Mouse (Mus musculus): ENCODE results near the gene Zbtb24. TPM values are rescaled to one million over a fixed set of nuclear protein-coding genes. Genes with fewer than 3 reads are reported as not detected.
"Not testable (repeated sequence)": the region's sequence is repeated elsewhere in the genome, so short reads cannot be mapped to it uniquely, and the experiment has no call there.

Gene Zbtb24
- polyA plus RNA-seq, 1 experiment from 2014 or later: 16.9 TPM

- not testable (repeated sequence) for H3K4me2 ChIP-seq (ENCODE audit: low read depth, low read length); H3K27me3 ChIP-seq (ENCODE audit: control insufficient read depth, insufficient read depth, low read length); H3K9me3 ChIP-seq (ENCODE audit: control insufficient read depth, low read length); H3K4me1 ChIP-seq (ENCODE audit: control insufficient read depth, insufficient read depth, low read length); H3K27ac ChIP-seq (ENCODE audit: low read depth, low read length); H3K4me3 ChIP-seq (ENCODE audit: low read depth, low read length); H3K36me3 ChIP-seq (ENCODE audit: control insufficient read depth, insufficient read depth, low read length); H3K9ac ChIP-seq (replicated peaks; ENCODE audit: low read depth, low read length)
- WGBS: 3% methylated on average over 3 of the region's 3 CpGs
- ATAC-seq (ENCODE audit: low read depth): peak; percentile 80
Measured at GRCm38 (mm10) chr10:41505446-41505845, 55.3 kb downstream of the Zbtb24 start.

- ATAC-seq (ENCODE audit: low read depth): no peak
- H3K27ac ChIP-seq (ENCODE audit: low read depth, low read length): no peak overlapping the region
- no peaks in the 10 kb centered on the region for H3K4me1 ChIP-seq (ENCODE audit: control insufficient read depth, insufficient read depth, low read length)
- whole genome bisulfite sequencing: 47% methylated on average over 2 of the region's 2 CpGs
- H3K4me2 ChIP-seq (ENCODE audit: low read depth, low read length): no peak overlapping the region
- no peaks in the 10 kb centered on the region for H3K9me3 ChIP-seq (ENCODE audit: control insufficient read depth, low read length)
- H3K9ac ChIP-seq (replicated peaks; ENCODE audit: low read depth, low read length): no peak overlapping the region
- no peaks in the 10 kb centered on the region for H3K27me3 ChIP-seq (ENCODE audit: control insufficient read depth, insufficient read depth, low read length)
- no peak overlapping the region for H3K4me3 ChIP-seq (ENCODE audit: low read depth, low read length)
- H3K36me3 ChIP-seq (ENCODE audit: control insufficient read depth, insufficient read depth, low read length): no peaks in the 10 kb centered on the region
Measured at GRCm38 (mm10) chr10:41509160-41509559, 59.0 kb downstream of the Zbtb24 start.

- Histone ChIP-seq H3K4me1 (ENCODE audit: control insufficient read depth, insufficient read depth, low read length) (peaks cover 3% of the 10 kb centered on the region; the same call in 1 of the 2 replicates), H3K27ac (ENCODE audit: low read depth, low read length) (no peak overlapping the region), H3K9me3 (ENCODE audit: control insufficient read depth, low read length) (no peaks in the 10 kb centered on the region), H3K4me3 (ENCODE audit: low read depth, low read length) (no peak overlapping the region), H3K4me2 (ENCODE audit: low read depth, low read length) (no peak overlapping the region), H3K9ac (replicated peaks; ENCODE audit: low read depth, low read length) (no peak overlapping the region), H3K27me3 (ENCODE audit: control insufficient read depth, insufficient read depth, low read length) (no peaks in the 10 kb centered on the region), H3K36me3 (ENCODE audit: control insufficient read depth, insufficient read depth, low read length) (no peaks in the 10 kb centered on the region)
- no peak for ATAC-seq (ENCODE audit: low read depth)
- WGBS: 77% methylated on average over 4 of the region's 4 CpGs
Measured at GRCm38 (mm10) chr10:41514301-41514700, 64.1 kb downstream of the Zbtb24 start.

- H3K4me2 ChIP-seq (ENCODE audit: low read depth, low read length): no peak overlapping the region
- H3K27me3 ChIP-seq (ENCODE audit: control insufficient read depth, insufficient read depth, low read length): no peaks in the 10 kb centered on the region
- no peak overlapping the region for H3K4me3 ChIP-seq (ENCODE audit: low read depth, low read length)
- H3K9ac ChIP-seq (replicated peaks; ENCODE audit: low read depth, low read length): no peak overlapping the region
- no peaks in the 10 kb centered on the region for H3K36me3 ChIP-seq (ENCODE audit: control insufficient read depth, insufficient read depth, low read length)
- no peaks in the 10 kb centered on the region for H3K9me3 ChIP-seq (ENCODE audit: control insufficient read depth, low read length)
- peaks cover 3% of the 10 kb centered on the region; the same call in 1 of the 2 replicates for H3K4me1 ChIP-seq (ENCODE audit: control insufficient read depth, insufficient read depth, low read length)
- H3K27ac ChIP-seq (ENCODE audit: low read depth, low read length): no peak overlapping the region
- no peak for ATAC-seq (ENCODE audit: low read depth)
Measured at GRCm38 (mm10) chr10:41514921-41515320, 64.7 kb downstream of the Zbtb24 start.

Other genes with a start within 250 kb of the Zbtb24 start
- gene Fig4, start 147.1 kb upstream of the Zbtb24 start, polyA plus RNA-seq (2014; fragmentation: Nextera tagmentation; extraction: Ambion mirVana): 36.4 and 36.6 TPM in 2 replicates
- gene Ak9, start 146.4 kb upstream of the Zbtb24 start, polyA plus RNA-seq (2014; fragmentation: Nextera tagmentation; extraction: Ambion mirVana): 0.08 and 0.20 TPM in 2 replicates
- 19.8 and 31.9 TPM in 2 replicates for gene Mical1, start 25.9 kb downstream of the Zbtb24 start, polyA plus RNA-seq (2014; fragmentation: Nextera tagmentation; extraction: Ambion mirVana)
- gene Smpd2, start 40.0 kb downstream of the Zbtb24 start, polyA plus RNA-seq (2014; fragmentation: Nextera tagmentation; extraction: Ambion mirVana): 30.6 and 34.3 TPM in 2 replicates
- 1.7 and 3.5 TPM in 2 replicates for gene Ppil6, start 40.1 kb downstream of the Zbtb24 start, polyA plus RNA-seq (2014; fragmentation: Nextera tagmentation; extraction: Ambion mirVana)
- 44.6 and 65.9 TPM in 2 replicates for gene Cd164, start 69.0 kb downstream of the Zbtb24 start, polyA plus RNA-seq (2014; fragmentation: Nextera tagmentation; extraction: Ambion mirVana)

Data from neural tube, embryonic 14.5 days (tissue).